Mouse (Mus musculus): ENCODE data around the gene Nkd1.

GRCm38 (mm10) chr8:88521541-88522414 is 624 bp downstream of the Nkd1 start:
- TF ChIP-seq CTCF (IDR thresholded peaks at IDR 0.05; ENCODE audit: control insufficient read depth, insufficient read depth, insufficient replicate concordance, low read depth, low read length): no peak
- TF ChIP-seq POLR2A (IDR thresholded peaks at IDR 0.05; ENCODE audit: control insufficient read depth, low read depth, low read length): no peak
